Mouse (Mus musculus): ENCODE measurements around the gene Atp1b2. TPM values are rescaled to one million over a fixed set of nuclear protein-coding genes. Genes with fewer than 3 reads are reported as not detected.

Gene Atp1b2
- total and polyA plus RNA-seq, 3 experiments, result 17.0 to 23.7 (median 20.3) TPM

- H3K36me3 ChIP-seq (ENCODE audit: control insufficient read depth, insufficient read depth, low read length), result no peaks in the 10 kb centered on the region
- 58% methylated on average over 3 of the region's 3 CpGs for WGBS
- no peaks in the 10 kb centered on the region for H3K4me1 ChIP-seq (ENCODE audit: control insufficient read depth, insufficient read depth, low read length)
- no peak for TF ChIP-seq EP300 (IDR thresholded peaks at IDR 0.05; ENCODE audit: insufficient read depth, low read depth, low read length)
- no peak for TF ChIP-seq CTCF (IDR thresholded peaks at IDR 0.05)
- TF ChIP-seq POLR2A (IDR thresholded peaks at IDR 0.05; ENCODE audit: insufficient read depth, low read depth, low read length), result no peak
- H3K4me3 ChIP-seq, result no peak overlapping the region
- H3K9ac ChIP-seq (ENCODE audit: low read depth, low read length), result no peak overlapping the region
- H3K79me2 ChIP-seq (replicated peaks; ENCODE audit: control insufficient read depth, insufficient read depth, low read length), result no peaks in the 10 kb centered on the region
- no peak for DNase-seq
- intact Hi-C loops (cut with DNase I), result no loop called here
- no peak overlapping the region for H3K27ac ChIP-seq
- 0 out of 2 replicates have a peak, but pooled peaks cover 1% of the 10 kb centered on the region for H3K27me3 ChIP-seq (ENCODE audit: control insufficient read depth, insufficient read depth, low read length)
Measured at GRCm38 (mm10) chr11:69564391-69564790, 41.4 kb downstream of the Atp1b2 start.

GRCm38 (mm10) chr11:69563373-69563772 is 42.4 kb downstream of the Atp1b2 start:
- no peaks in the 10 kb centered on the region for H3K4me1 ChIP-seq (ENCODE audit: control insufficient read depth, insufficient read depth, low read length)
- no peaks in the 10 kb centered on the region for H3K36me3 ChIP-seq (ENCODE audit: control insufficient read depth, insufficient read depth, low read length)
- H3K4me3 ChIP-seq, result no peak overlapping the region
- no peaks in the 10 kb centered on the region for H3K79me2 ChIP-seq (replicated peaks; ENCODE audit: control insufficient read depth, insufficient read depth, low read length)
- TF ChIP-seq POLR2A (IDR thresholded peaks at IDR 0.05; ENCODE audit: insufficient read depth, low read depth, low read length) (no peak), CTCF (IDR thresholded peaks at IDR 0.05) (no peak), EP300 (IDR thresholded peaks at IDR 0.05; ENCODE audit: insufficient read depth, low read depth, low read length) (no peak)
- WGBS, result 80% methylated on average over 13 of the region's 13 CpGs
- 0 out of 2 replicates have a peak, but pooled peaks cover 1% of the 10 kb centered on the region for H3K27me3 ChIP-seq (ENCODE audit: control insufficient read depth, insufficient read depth, low read length)
- intact Hi-C loops (cut with DNase I), result no loop called here
- no peak overlapping the region for H3K27ac ChIP-seq
- DNase-seq, result no peak
- H3K9ac ChIP-seq (ENCODE audit: low read depth, low read length), result no peak overlapping the region

GRCm38 (mm10) chr11:69560896-69561854 is 44.6 kb downstream of the Atp1b2 start:
- Histone ChIP-seq H3K79me2 (replicated peaks; ENCODE audit: control insufficient read depth, insufficient read depth, low read length) (no peaks in the 10 kb centered on the region), H3K9ac (ENCODE audit: low read depth, low read length) (no peak overlapping the region), H3K4me3 (no peak overlapping the region), H3K36me3 (ENCODE audit: control insufficient read depth, insufficient read depth, low read length) (no peaks in the 10 kb centered on the region), H3K27ac (no peak overlapping the region), H3K4me1 (ENCODE audit: control insufficient read depth, insufficient read depth, low read length) (no peaks in the 10 kb centered on the region), H3K27me3 (ENCODE audit: control insufficient read depth, insufficient read depth, low read length) (0 out of 2 replicates have a peak, but pooled peaks cover 1% of the 10 kb centered on the region)
- TF ChIP-seq POLR2A (IDR thresholded peaks at IDR 0.05; ENCODE audit: insufficient read depth, low read depth, low read length) (no peak), CTCF (IDR thresholded peaks at IDR 0.05) (no peak), EP300 (IDR thresholded peaks at IDR 0.05; ENCODE audit: insufficient read depth, low read depth, low read length) (no peak)
- DNase-seq, result no peak
- intact Hi-C loops (cut with DNase I), result no loop called here
- WGBS, result 73% methylated on average over 16 of the region's 16 CpGs

- Histone ChIP-seq H3K36me3 (ENCODE audit: control insufficient read depth, insufficient read depth, low read length) (no peaks in the 10 kb centered on the region), H3K4me3 (peak within 1 kb of the TSS; percentile 48), H3K4me1 (ENCODE audit: control insufficient read depth, insufficient read depth, low read length) (no peaks in the 10 kb centered on the region), H3K27me3 (ENCODE audit: control insufficient read depth, insufficient read depth, low read length) (0 out of 2 replicates have a peak, but pooled peaks cover 1% of the 10 kb centered on the region), H3K27ac (peak within 1 kb of the TSS; percentile 75), H3K9ac (ENCODE audit: low read depth, low read length) (peak within 1 kb of the TSS; percentile 53), H3K79me2 (replicated peaks; ENCODE audit: control insufficient read depth, insufficient read depth, low read length) (no peaks in the 10 kb centered on the region)
- TF ChIP-seq POLR2A (IDR thresholded peaks at IDR 0.05; ENCODE audit: insufficient read depth, low read depth, low read length) (no peak; the same call in 1 of the 2 replicates), CTCF (IDR thresholded peaks at IDR 0.05) (no peak), EP300 (IDR thresholded peaks at IDR 0.05; ENCODE audit: insufficient read depth, low read depth, low read length) (no peak)
- intact Hi-C loops (cut with DNase I), result no loop called here
- WGBS, result 3% methylated on average over 57 of the region's 59 CpGs
- peak; percentile 22 to 41 for DNase-seq
Measured at GRCm38 (mm10) chr11:69559851-69560765, 45.6 kb downstream of the Atp1b2 start, which contains the start of gene Efnb3. Gene Efnb3 (minus strand): TSS chr11:69560205.

- Histone ChIP-seq H3K27ac (peak overlapping the region; percentile 75), H3K4me3 (peak overlapping the region; percentile 48), H3K36me3 (ENCODE audit: control insufficient read depth, insufficient read depth, low read length) (no peaks in the 10 kb centered on the region), H3K27me3 (ENCODE audit: control insufficient read depth, insufficient read depth, low read length) (0 out of 2 replicates have a peak, but pooled peaks cover 1% of the 10 kb centered on the region), H3K79me2 (replicated peaks; ENCODE audit: control insufficient read depth, insufficient read depth, low read length) (no peaks in the 10 kb centered on the region), H3K4me1 (ENCODE audit: control insufficient read depth, insufficient read depth, low read length) (no peaks in the 10 kb centered on the region), H3K9ac (ENCODE audit: low read depth, low read length) (peak overlapping the region; percentile 53)
- DNase-seq, result peak; percentile 61 to 73
- TF ChIP-seq EP300 (IDR thresholded peaks at IDR 0.05; ENCODE audit: insufficient read depth, low read depth, low read length), result peak; percentile 88
- no peak for TF ChIP-seq CTCF (IDR thresholded peaks at IDR 0.05)
- TF ChIP-seq POLR2A (IDR thresholded peaks at IDR 0.05; ENCODE audit: insufficient read depth, low read depth, low read length), result peak; percentile 47
- intact Hi-C loops (cut with DNase I), result no loop called here
- WGBS, result 27% methylated on average over 5 of the region's 5 CpGs
Measured at GRCm38 (mm10) chr11:69559183-69559582, 46.6 kb downstream of the Atp1b2 start.

Measured in heart, adult 2 months (tissue).